Mouse (Mus musculus): ENCODE data around the gene Vrk1. TPM values are rescaled to one million over a fixed set of nuclear protein-coding genes. Genes with fewer than 3 reads are reported as not detected.

The Vrk1 gene
- polyA plus RNA-seq, 1 experiment from 2014 or later = 47.0 TPM

DNA sequence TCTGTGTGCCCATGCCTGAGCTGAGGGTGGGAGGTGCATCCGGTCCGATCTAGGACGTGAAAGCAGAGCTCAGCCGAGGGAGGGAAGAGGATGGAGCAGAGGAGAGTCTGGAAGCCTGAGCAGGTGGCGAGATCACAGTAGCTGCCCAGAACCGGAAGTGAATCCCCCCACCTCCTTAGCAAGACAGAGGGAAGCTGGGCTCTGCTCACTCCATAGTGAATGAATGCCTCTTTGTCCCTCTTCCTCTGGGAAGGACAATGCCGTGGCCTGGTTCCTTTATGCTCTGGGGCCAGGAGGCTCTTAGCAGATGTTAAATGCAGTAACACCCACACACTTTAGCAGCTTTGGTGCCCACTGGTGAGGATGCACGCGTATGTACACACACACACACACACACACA is 36.3 kb upstream of the Vrk1 start:
- H3K4me1 ChIP-seq (replicated peaks) = no peaks in the 10 kb centered on the region
- H3K4me2 ChIP-seq = no peak overlapping the region
- H3K27ac ChIP-seq (ENCODE audit: poor library complexity, severe bottlenecking) = no peak overlapping the region
- no peak overlapping the region for H3K4me3 ChIP-seq
- peaks cover 4% of the 10 kb centered on the region for H3K9me3 ChIP-seq (replicated peaks)
- H3K9ac ChIP-seq = no peak overlapping the region
- no peaks in the 10 kb centered on the region for H3K36me3 ChIP-seq
- 36% methylated on average over 7 of the region's 9 CpGs for WGBS
- no peak for ATAC-seq (ENCODE audit: insufficient number of reproducible peaks, low FRiP score)
- H3K27me3 ChIP-seq (replicated peaks) = peaks cover 14% of the 10 kb centered on the region; the same call in 1 of the 2 replicates

GRCm38 (mm10) chr12:105974107-105974506 is 35.9 kb upstream of the Vrk1 start:
- ATAC-seq (ENCODE audit: insufficient number of reproducible peaks, low FRiP score) = no peak
- no peak overlapping the region for H3K27ac ChIP-seq (ENCODE audit: poor library complexity, severe bottlenecking)
- 72% methylated on average over 5 of the region's 5 CpGs for WGBS
- peaks cover 4% of the 10 kb centered on the region for H3K9me3 ChIP-seq (replicated peaks)
- H3K9ac ChIP-seq = no peak overlapping the region
- no peaks in the 10 kb centered on the region for H3K36me3 ChIP-seq
- H3K4me2 ChIP-seq = no peak overlapping the region
- no peak overlapping the region for H3K4me3 ChIP-seq
- 0 out of 2 replicates have a peak, but pooled peaks cover 14% of the 10 kb centered on the region for H3K27me3 ChIP-seq (replicated peaks)
- H3K4me1 ChIP-seq (replicated peaks) = no peaks in the 10 kb centered on the region

- Histone ChIP-seq H3K4me1 (replicated peaks) (0 out of 2 replicates have a peak, but pooled peaks cover 10% of the 10 kb centered on the region), H3K9ac (peak overlapping the region; percentile 10), H3K9me3 (replicated peaks) (peaks cover 5% of the 10 kb centered on the region), H3K27ac (ENCODE audit: poor library complexity, severe bottlenecking) (no peak overlapping the region), H3K4me3 (peak overlapping the region; percentile 37), H3K36me3 (no peaks in the 10 kb centered on the region), H3K27me3 (replicated peaks) (no peaks in the 10 kb centered on the region), H3K4me2 (peak overlapping the region; percentile 55)
- peak; percentile 68; the same call in 1 of the 2 replicates for ATAC-seq (ENCODE audit: insufficient number of reproducible peaks, low FRiP score)
- WGBS = 17% methylated on average over 10 of the region's 16 CpGs
Observed at GRCm38 (mm10) chr12:105981121-105981973, 28.7 kb upstream of the Vrk1 start.

DNA sequence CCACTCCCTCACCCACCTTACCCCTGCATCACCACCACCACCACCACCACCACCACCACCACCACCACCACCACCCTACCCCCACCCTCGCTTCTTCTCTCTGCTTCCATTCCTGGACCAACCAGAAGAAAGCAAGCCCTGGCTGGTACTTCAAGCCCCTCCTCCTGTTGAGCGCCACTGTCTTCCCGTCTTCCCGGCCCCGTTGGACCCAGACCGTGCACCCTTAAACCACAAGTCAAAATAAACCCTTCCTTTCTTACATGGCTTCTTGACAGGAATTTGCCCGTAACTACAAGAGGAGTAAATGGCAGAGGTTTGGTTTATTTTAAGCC is 28.1 kb upstream of the Vrk1 start:
- peak overlapping the region; percentile 55 for H3K4me2 ChIP-seq
- H3K27ac ChIP-seq (ENCODE audit: poor library complexity, severe bottlenecking) = no peak overlapping the region
- 0 out of 2 replicates have a peak, but pooled peaks cover 10% of the 10 kb centered on the region for H3K4me1 ChIP-seq (replicated peaks)
- H3K27me3 ChIP-seq (replicated peaks) = no peaks in the 10 kb centered on the region
- H3K9ac ChIP-seq = peak overlapping the region; percentile 10; the same call in 1 of the 2 replicates
- peak; percentile 27; the same call in 1 of the 2 replicates for ATAC-seq (ENCODE audit: insufficient number of reproducible peaks, low FRiP score)
- H3K9me3 ChIP-seq (replicated peaks) = peaks cover 5% of the 10 kb centered on the region
- WGBS = 77% methylated on average over 6 of the region's 7 CpGs
- H3K4me3 ChIP-seq = peak overlapping the region; percentile 37; the same call in 1 of the 2 replicates
- H3K36me3 ChIP-seq = no peaks in the 10 kb centered on the region

GRCm38 (mm10) chr12:105982598-105982997 is 27.4 kb upstream of the Vrk1 start:
- Histone ChIP-seq H3K36me3 (no peaks in the 10 kb centered on the region), H3K9me3 (replicated peaks) (peaks cover 5% of the 10 kb centered on the region), H3K4me2 (no peak overlapping the region), H3K4me3 (no peak overlapping the region), H3K9ac (no peak overlapping the region), H3K4me1 (replicated peaks) (0 out of 2 replicates have a peak, but pooled peaks cover 10% of the 10 kb centered on the region), H3K27ac (ENCODE audit: poor library complexity, severe bottlenecking) (no peak overlapping the region), H3K27me3 (replicated peaks) (no peaks in the 10 kb centered on the region)
- no peak for ATAC-seq (ENCODE audit: insufficient number of reproducible peaks, low FRiP score)
- WGBS = 83% methylated on average over 6 of the region's 6 CpGs

DNA sequence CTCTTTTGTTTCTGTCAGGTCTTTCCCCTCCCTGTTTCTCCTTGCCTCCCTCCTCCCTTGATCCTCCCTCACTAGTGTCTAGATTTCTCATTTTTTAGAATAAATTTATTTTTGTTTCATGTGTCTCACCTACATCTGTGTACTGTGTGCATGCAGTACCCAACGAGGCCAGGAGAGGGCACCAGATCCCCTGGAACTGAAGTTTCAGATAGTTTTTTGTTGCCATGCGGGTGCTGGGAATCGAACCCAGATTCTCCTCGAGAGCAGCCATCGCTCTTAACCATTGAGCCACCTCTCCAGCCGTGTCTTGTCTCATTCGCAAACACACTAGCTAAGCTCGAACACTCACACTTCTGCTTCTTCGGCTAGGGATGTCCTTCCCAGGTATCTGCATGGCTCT is 26.5 kb upstream of the Vrk1 start:
- H3K4me2 ChIP-seq = no peak overlapping the region
- H3K9me3 ChIP-seq (replicated peaks) = peaks cover 5% of the 10 kb centered on the region
- no peak overlapping the region for H3K27ac ChIP-seq (ENCODE audit: poor library complexity, severe bottlenecking)
- H3K4me3 ChIP-seq = no peak overlapping the region
- 0 out of 2 replicates have a peak, but pooled peaks cover 10% of the 10 kb centered on the region for H3K4me1 ChIP-seq (replicated peaks)
- no peak for ATAC-seq (ENCODE audit: insufficient number of reproducible peaks, low FRiP score)
- no peaks in the 10 kb centered on the region for H3K36me3 ChIP-seq
- no peak overlapping the region for H3K9ac ChIP-seq
- 81% methylated on average over 9 of the region's 9 CpGs for WGBS
- H3K27me3 ChIP-seq (replicated peaks) = no peaks in the 10 kb centered on the region

- H3K4me2 ChIP-seq = no peak overlapping the region
- H3K9me3 ChIP-seq (replicated peaks) = peaks cover 4% of the 10 kb centered on the region
- H3K4me1 ChIP-seq (replicated peaks) = peaks cover 10% of the 10 kb centered on the region
- H3K36me3 ChIP-seq = no peaks in the 10 kb centered on the region
- no peak overlapping the region for H3K4me3 ChIP-seq
- no peaks in the 10 kb centered on the region for H3K27me3 ChIP-seq (replicated peaks)
- ATAC-seq (ENCODE audit: insufficient number of reproducible peaks, low FRiP score) = no peak
- WGBS = 69% methylated on average over 4 of the region's 4 CpGs
- no peak overlapping the region for H3K9ac ChIP-seq
- H3K27ac ChIP-seq (ENCODE audit: poor library complexity, severe bottlenecking) = no peak overlapping the region
Observed at GRCm38 (mm10) chr12:105988434-105988833, 21.6 kb upstream of the Vrk1 start.

DNA sequence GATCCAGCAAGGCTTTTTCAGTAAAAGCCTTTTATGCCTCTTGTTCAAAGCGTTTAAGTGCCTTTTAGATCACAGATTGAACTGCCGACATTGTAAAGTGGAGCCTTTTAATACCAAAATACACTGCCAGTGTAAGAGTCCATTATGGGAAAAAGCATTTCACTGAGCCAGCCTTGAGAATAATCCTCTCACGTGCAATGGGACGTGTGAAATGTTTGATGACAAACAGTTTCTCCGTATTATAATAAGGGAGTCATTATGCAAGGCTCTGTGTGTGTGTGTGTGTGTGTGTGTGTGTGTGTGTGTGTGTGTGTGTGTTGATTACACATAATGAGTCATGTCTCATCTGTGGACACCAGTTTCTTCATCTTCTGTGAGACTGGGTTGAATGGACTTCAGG is 17.3 kb upstream of the Vrk1 start:
- H3K9ac ChIP-seq = no peak overlapping the region
- H3K4me2 ChIP-seq = no peak overlapping the region
- peaks cover 15% of the 10 kb centered on the region for H3K4me1 ChIP-seq (replicated peaks)
- H3K27ac ChIP-seq (ENCODE audit: poor library complexity, severe bottlenecking) = no peak overlapping the region
- WGBS = 65% methylated on average over 5 of the region's 5 CpGs
- ATAC-seq (ENCODE audit: insufficient number of reproducible peaks, low FRiP score) = no peak
- no peak overlapping the region for H3K4me3 ChIP-seq
- no peaks in the 10 kb centered on the region for H3K27me3 ChIP-seq (replicated peaks)
- H3K36me3 ChIP-seq = no peaks in the 10 kb centered on the region
- no peaks in the 10 kb centered on the region for H3K9me3 ChIP-seq (replicated peaks)

DNA sequence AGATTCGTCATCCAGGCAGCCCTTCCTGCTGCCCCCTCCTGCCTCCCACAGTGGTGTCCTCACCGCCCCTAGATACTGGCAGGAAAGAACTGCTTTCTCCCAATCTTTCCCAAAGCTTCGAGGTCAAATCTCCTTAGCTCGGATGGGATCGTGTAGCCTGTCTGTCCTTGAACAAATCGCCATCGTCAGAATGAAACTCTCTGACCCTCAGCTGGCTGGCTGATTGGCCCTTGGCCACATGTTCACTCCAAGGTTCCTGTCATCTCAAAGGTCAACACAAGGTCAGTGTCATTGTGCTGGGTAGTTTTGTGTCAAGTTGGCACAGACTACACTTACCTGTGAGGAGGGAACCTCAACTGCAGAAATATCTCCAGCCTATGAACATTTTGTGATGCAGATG is 16.7 kb upstream of the Vrk1 start:
- Histone ChIP-seq H3K27me3 (replicated peaks) (no peaks in the 10 kb centered on the region), H3K36me3 (no peaks in the 10 kb centered on the region), H3K9me3 (replicated peaks) (no peaks in the 10 kb centered on the region), H3K4me1 (replicated peaks) (peaks cover 15% of the 10 kb centered on the region), H3K27ac (ENCODE audit: poor library complexity, severe bottlenecking) (no peak overlapping the region), H3K4me3 (no peak overlapping the region), H3K4me2 (no peak overlapping the region), H3K9ac (no peak overlapping the region)
- WGBS = 41% methylated on average over 7 of the region's 7 CpGs
- ATAC-seq (ENCODE audit: insufficient number of reproducible peaks, low FRiP score) = no peak

- 62% methylated on average over 4 of the region's 4 CpGs for WGBS
- H3K4me3 ChIP-seq = no peak overlapping the region
- no peak overlapping the region for H3K9ac ChIP-seq
- no peaks in the 10 kb centered on the region for H3K27me3 ChIP-seq (replicated peaks)
- no peaks in the 10 kb centered on the region for H3K36me3 ChIP-seq
- H3K4me1 ChIP-seq (replicated peaks) = peaks cover 15% of the 10 kb centered on the region
- no peak overlapping the region for H3K27ac ChIP-seq (ENCODE audit: poor library complexity, severe bottlenecking)
- no peak overlapping the region for H3K4me2 ChIP-seq
- no peaks in the 10 kb centered on the region for H3K9me3 ChIP-seq (replicated peaks)
- ATAC-seq (ENCODE audit: insufficient number of reproducible peaks, low FRiP score) = no peak
Observed at GRCm38 (mm10) chr12:105995940-105996339, 14.1 kb upstream of the Vrk1 start.

DNA sequence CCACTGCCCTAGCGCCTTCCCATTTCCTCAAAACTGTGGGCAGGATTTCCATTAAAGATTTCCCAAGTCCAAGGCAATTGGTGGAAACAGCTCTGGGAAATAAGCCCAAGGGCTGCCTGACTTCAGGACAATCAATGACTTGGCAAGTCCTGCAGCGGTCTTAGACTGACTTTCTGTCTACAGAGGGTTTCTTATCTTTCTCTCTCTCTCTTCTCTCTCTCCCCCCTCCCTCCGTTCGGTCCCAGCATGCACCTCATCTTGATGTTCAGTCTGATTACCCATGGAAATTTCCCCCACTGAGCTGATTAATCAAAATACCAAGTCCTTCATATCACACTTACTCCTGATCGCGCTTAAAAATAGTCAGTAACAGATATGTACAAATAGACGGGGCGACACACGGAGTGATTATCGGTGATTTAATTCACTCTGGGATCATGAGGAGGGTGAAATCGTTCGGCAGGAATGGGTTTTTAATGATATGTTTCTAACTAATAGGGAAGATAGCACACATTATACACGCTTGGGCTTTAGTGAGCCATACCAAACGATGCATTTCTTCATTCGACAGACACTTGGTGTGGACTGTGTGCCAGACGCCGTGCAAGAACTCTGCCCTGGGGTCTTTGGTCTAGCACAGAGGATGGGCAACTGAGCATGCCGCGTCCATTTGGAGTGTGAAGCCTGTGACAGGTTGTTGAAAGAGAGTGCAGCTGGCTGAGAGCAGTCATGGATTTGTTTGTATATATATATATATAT is 12.8 kb upstream of the Vrk1 start:
- WGBS = 80% methylated on average over 19 of the region's 19 CpGs
- Histone ChIP-seq H3K36me3 (no peaks in the 10 kb centered on the region), H3K27me3 (replicated peaks) (no peaks in the 10 kb centered on the region), H3K4me3 (no peak overlapping the region), H3K4me1 (replicated peaks) (peaks cover 15% of the 10 kb centered on the region), H3K9me3 (replicated peaks) (no peaks in the 10 kb centered on the region), H3K27ac (ENCODE audit: poor library complexity, severe bottlenecking) (no peak overlapping the region), H3K4me2 (no peak overlapping the region), H3K9ac (no peak overlapping the region)
- ATAC-seq (ENCODE audit: insufficient number of reproducible peaks, low FRiP score) = no peak
